Mouse (Mus musculus) myocyte (in vitro differentiated cells): ENCODE results near the gene Gm49403.
"Not testable (repeated sequence)": the region's sequence is repeated elsewhere in the genome, so short reads cannot be mapped to it uniquely, and the experiment has no call there.

Experiments used
- E2F4 ChIP-seq: IDR thresholded peaks from one replicate; pipeline ENCODE4 v1.6.1; 2011; ENCODE audit warnings: mild to moderate bottlenecking, control low read depth, moderate library complexity; ENCODE audit not compliant: insufficient read depth
- MAX ChIP-seq: IDR thresholded peaks from one replicate; pipeline ENCODE4 v1.6.1; 2011; ENCODE audit warnings: low read depth, mild to moderate bottlenecking, control low read depth
- MYOG ChIP-seq, 3 experiments: IDR thresholded peaks; one replicate each; pipeline ENCODE4 v1.6.1; 2011; ENCODE audit warnings: control low read depth in 2 of 3, low read depth in 2 of 3, mild to moderate bottlenecking in 2 of 3; ENCODE audit not compliant: insufficient read length in 2 of 3, control insufficient read depth in 1 of 3, insufficient read depth in 1 of 3
- POLR2A ChIP-seq: IDR thresholded peaks from one replicate; pipeline ENCODE4 v1.6.1; 2011; ENCODE audit warnings: low read depth, mild to moderate bottlenecking, control low read depth, moderate library complexity; ENCODE audit not compliant: insufficient read length

- TF ChIP-seq POLR2A; MAX; MYOG (IDR thresholded peaks at IDR 0.05; ENCODE audit: control insufficient read depth in 1 of 3, insufficient read depth in 1 of 3, insufficient read length in 2 of 3, low read depth in 2 of 3); E2F4: not testable (repeated sequence)
Observed at GRCm38 (mm10) chr19:8896231-8896630, 12.5 kb downstream of the Gm49403 start.
